Mouse (Mus musculus): ENCODE data around the gene Rbm7.

DNA sequence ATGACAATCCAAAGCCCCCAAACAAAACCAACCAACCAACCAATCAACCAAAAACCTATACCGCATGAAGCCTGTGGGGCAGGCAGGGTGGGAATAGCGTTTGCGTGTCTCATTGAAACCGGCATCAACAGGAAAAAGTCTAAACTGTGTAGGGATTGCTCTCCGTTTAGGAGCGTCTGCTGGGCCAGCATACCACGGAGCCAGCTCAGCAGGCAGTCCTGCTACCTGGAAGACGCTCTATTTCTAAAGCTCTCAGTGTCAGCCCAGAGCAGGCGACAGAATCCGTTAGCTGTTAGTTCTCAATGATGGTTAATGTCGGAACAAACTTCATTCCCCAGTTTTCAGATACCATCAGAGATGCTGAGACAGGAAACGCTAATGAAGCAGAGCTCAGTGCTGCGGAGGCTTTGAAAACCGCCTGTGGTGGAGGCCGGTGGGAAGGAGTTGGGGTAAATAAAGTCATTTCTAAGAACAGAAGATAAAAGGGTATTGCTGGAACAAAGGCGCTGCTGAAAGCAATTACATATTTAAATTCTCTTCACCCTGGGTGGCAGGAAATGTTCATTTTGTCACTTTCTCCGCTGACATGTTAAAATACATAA is 43.0 kb upstream of the Rbm7 start:
- TF ChIP-seq CTCF (IDR thresholded peaks at IDR 0.05; ENCODE audit: extremely low read depth, insufficient read depth, low read length): no peak
- TF ChIP-seq POLR2A (IDR thresholded peaks at IDR 0.05; ENCODE audit: extremely low read depth, insufficient read depth, low read length): no peak
